Mouse (Mus musculus): Measurements from ENCODE around the gene Phf24.

- no peak for TF ChIP-seq CTCF (IDR thresholded peaks at IDR 0.05; ENCODE audit: extremely low read depth, insufficient read depth, insufficient read length, insufficient replicate concordance)
- TF ChIP-seq POLR2A (IDR thresholded peaks at IDR 0.05; ENCODE audit: low read depth, low read length) = no peak
Observed at GRCm38 (mm10) chr4:42969304-42969703, 52.8 kb downstream of the Phf24 start, which contains the start of gene 1700022I11Rik.
